Mouse (Mus musculus): ENCODE data around the gene Noxo1. TPM values are rescaled to one million over a fixed set of nuclear protein-coding genes. Genes with fewer than 3 reads are reported as not detected.
A peak's percentile ranks its signal among the peaks of the same experiment; 100 is the strongest.

Noxo1 gene
- polyA plus RNA-seq, 2 experiments, result 0.25 to 0.97 TPM

- TF ChIP-seq CTCF (IDR thresholded peaks at IDR 0.05; ENCODE audit: low read depth) (no peak), EP300 (IDR thresholded peaks at IDR 0.05; ENCODE audit: low read depth) (no peak)
- no peak for DNase-seq (ENCODE audit: low read depth in 3 of 3, low spot score in 3 of 3)
- 74% methylated on average over 8 of the region's 8 CpGs for WGBS (ENCODE audit: insufficient replicate concordance)
- Histone ChIP-seq H3K9me3 (ENCODE audit: control insufficient read depth, low read length) (no peaks in the 10 kb centered on the region), H3K27me3 (ENCODE audit: control insufficient read depth, insufficient read depth, low read length) (no peaks in the 10 kb centered on the region), H3K27ac (no peak overlapping the region), H3K4me1 (replicated peaks; ENCODE audit: control insufficient read depth in 2 of 2, insufficient read depth in 2 of 2, low read length in 1 of 2) (peaks cover 17 to 23% of the 10 kb centered on the region in 2 experiments), H3K36me3 (replicated peaks; ENCODE audit: control insufficient read depth, insufficient read depth, low read depth) (no peaks in the 10 kb centered on the region; the same call in 1 of the 2 replicates), H3K4me3 (ENCODE audit: insufficient read depth in 1 of 2, low read depth in 2 of 2, low read length in 2 of 2) (no peak overlapping the region), H3K4me2 (ENCODE audit: low read depth) (no peak overlapping the region), H3K9ac (replicated peaks) (no peak overlapping the region)
- ATAC-seq (ENCODE audit: insufficient read depth), result no peak
These were observed 43.9 kb downstream of the Noxo1 start for GRCm38 (mm10) chr17:24739926-24740325.

GRCm38 (mm10) chr17:24742307-24742706, 46.3 kb downstream of the Noxo1 start:
- Histone ChIP-seq H3K27ac (no peak overlapping the region), H3K4me2 (ENCODE audit: low read depth) (no peak overlapping the region), H3K9ac (replicated peaks) (no peak overlapping the region), H3K27me3 (ENCODE audit: control insufficient read depth, insufficient read depth, low read length) (no peaks in the 10 kb centered on the region; the same call in 1 of the 2 replicates), H3K9me3 (ENCODE audit: control insufficient read depth, low read length) (no peaks in the 10 kb centered on the region), H3K4me1 (replicated peaks; ENCODE audit: control insufficient read depth in 2 of 2, insufficient read depth in 2 of 2, low read length in 1 of 2) (peaks cover 9 to 13% of the 10 kb centered on the region in 2 experiments), H3K36me3 (replicated peaks; ENCODE audit: control insufficient read depth, insufficient read depth, low read depth) (no peaks in the 10 kb centered on the region; the same call in 1 of the 2 replicates), H3K4me3 (ENCODE audit: insufficient read depth in 1 of 2, low read depth in 2 of 2, low read length in 2 of 2) (no peak overlapping the region)
- DNase-seq (ENCODE audit: low read depth in 3 of 3, low spot score in 3 of 3), result no peak
- TF ChIP-seq CTCF (IDR thresholded peaks at IDR 0.05; ENCODE audit: low read depth) (no peak), EP300 (IDR thresholded peaks at IDR 0.05; ENCODE audit: low read depth) (no peak)
- ATAC-seq (ENCODE audit: insufficient read depth), result no peak
- 60% methylated on average over 8 of the region's 8 CpGs for WGBS (ENCODE audit: insufficient replicate concordance)

GRCm38 (mm10) chr17:24743896-24744295, 47.9 kb downstream of the Noxo1 start:
- no peak overlapping the region for H3K4me3 ChIP-seq (ENCODE audit: insufficient read depth in 1 of 2, low read depth in 2 of 2, low read length in 2 of 2)
- H3K9me3 ChIP-seq (ENCODE audit: control insufficient read depth, low read length), result no peaks in the 10 kb centered on the region
- no peak for TF ChIP-seq CTCF (IDR thresholded peaks at IDR 0.05; ENCODE audit: low read depth)
- TF ChIP-seq EP300 (IDR thresholded peaks at IDR 0.05; ENCODE audit: low read depth), result no peak
- no peak overlapping the region for H3K27ac ChIP-seq
- DNase-seq (ENCODE audit: low read depth in 3 of 3, low spot score in 3 of 3) (no peak), ATAC-seq (ENCODE audit: insufficient read depth) (no peak)
- no peaks in the 10 kb centered on the region; the same call in 1 of the 2 replicates for H3K27me3 ChIP-seq (ENCODE audit: control insufficient read depth, insufficient read depth, low read length)
- H3K4me1 ChIP-seq (replicated peaks; ENCODE audit: control insufficient read depth in 2 of 2, insufficient read depth in 2 of 2, low read length in 1 of 2), result 0 out of 4 replicates have a peak, but pooled peaks cover 0 to 3% of the 10 kb centered on the region in 2 experiments
- H3K4me2 ChIP-seq (ENCODE audit: low read depth), result no peak overlapping the region
- H3K9ac ChIP-seq (replicated peaks), result no peak overlapping the region
- no peaks in the 10 kb centered on the region; the same call in 1 of the 2 replicates for H3K36me3 ChIP-seq (replicated peaks; ENCODE audit: control insufficient read depth, insufficient read depth, low read depth)
- WGBS (ENCODE audit: insufficient replicate concordance), result 65% methylated on average over 5 of the region's 5 CpGs

- DNase-seq (ENCODE audit: low read depth in 3 of 3, low spot score in 3 of 3), result no peak
These were observed 48.3 kb downstream of the Noxo1 start for GRCm38 (mm10) chr17:24744381-24744780.

GRCm38 (mm10) chr17:24745526-24746497, 49.8 kb downstream of the Noxo1 start:
- Histone ChIP-seq H3K4me2 (ENCODE audit: low read depth) (no peak overlapping the region), H3K27me3 (ENCODE audit: control insufficient read depth, insufficient read depth, low read length) (peaks cover 11% of the 10 kb centered on the region), H3K4me1 (replicated peaks; ENCODE audit: control insufficient read depth in 2 of 2, insufficient read depth in 2 of 2, low read length in 1 of 2) (0 out of 4 replicates have a peak, but pooled peaks cover 0 to 3% of the 10 kb centered on the region in 2 experiments), H3K27ac (no peak overlapping the region), H3K36me3 (replicated peaks; ENCODE audit: control insufficient read depth, insufficient read depth, low read depth) (no peaks in the 10 kb centered on the region), H3K9me3 (ENCODE audit: control insufficient read depth, low read length) (no peaks in the 10 kb centered on the region), H3K4me3 (ENCODE audit: insufficient read depth in 1 of 2, low read depth in 2 of 2, low read length in 2 of 2) (no peak overlapping the region), H3K9ac (replicated peaks) (no peak overlapping the region)
- DNase-seq (ENCODE audit: low read depth in 3 of 3, low spot score in 3 of 3) (peak; percentile 62 to 74 (median 65)), ATAC-seq (ENCODE audit: insufficient read depth) (peak; percentile 44; the same call in 1 of the 2 replicates)
- TF ChIP-seq CTCF (IDR thresholded peaks at IDR 0.05; ENCODE audit: low read depth) (peak; percentile 93), EP300 (IDR thresholded peaks at IDR 0.05; ENCODE audit: low read depth) (no peak)
- WGBS (ENCODE audit: insufficient replicate concordance), result 17% methylated on average over 7 of the region's 7 CpGs

More at GRCm38 (mm10) chr17:24744381-24744780, 48.3 kb downstream of the Noxo1 start:
- Histone ChIP-seq H3K4me3 (ENCODE audit: insufficient read depth in 1 of 2, low read depth in 2 of 2, low read length in 2 of 2) (no peak overlapping the region), H3K36me3 (replicated peaks; ENCODE audit: control insufficient read depth, insufficient read depth, low read depth) (no peaks in the 10 kb centered on the region; the same call in 1 of the 2 replicates), H3K9ac (replicated peaks) (no peak overlapping the region), H3K9me3 (ENCODE audit: control insufficient read depth, low read length) (no peaks in the 10 kb centered on the region), H3K4me2 (ENCODE audit: low read depth) (no peak overlapping the region), H3K27me3 (ENCODE audit: control insufficient read depth, insufficient read depth, low read length) (no peaks in the 10 kb centered on the region; the same call in 1 of the 2 replicates), H3K4me1 (replicated peaks; ENCODE audit: control insufficient read depth in 2 of 2, insufficient read depth in 2 of 2, low read length in 1 of 2) (0 out of 4 replicates have a peak, but pooled peaks cover 0 to 3% of the 10 kb centered on the region in 2 experiments), H3K27ac (no peak overlapping the region)
- no peak for ATAC-seq (ENCODE audit: insufficient read depth)
- TF ChIP-seq EP300 (IDR thresholded peaks at IDR 0.05; ENCODE audit: low read depth) (no peak), CTCF (IDR thresholded peaks at IDR 0.05; ENCODE audit: low read depth) (no peak)
- 65% methylated on average over 3 of the region's 3 CpGs for WGBS (ENCODE audit: insufficient replicate concordance)
